Mouse (Mus musculus): ENCODE results near the gene Atp2b4. TPM values are rescaled to one million over a fixed set of nuclear protein-coding genes. Genes with fewer than 3 reads are reported as not detected.

Gene Atp2b4
- polyA plus RNA-seq, 1 experiment from 2014 or later, result 15.6 TPM

GRCm38 (mm10) chr1:133689897-133690296 is 110.9 kb downstream of the Atp2b4 start, which contains the start of gene Lax1:
Gene Lax1 (minus strand): TSS chr1:133690108.
- H3K9ac ChIP-seq (replicated peaks; ENCODE audit: low read length), result no peak within 1 kb of the TSS

GRCm38 (mm10) chr1:133688301-133688700 is 112.5 kb downstream of the Atp2b4 start:
- no peak overlapping the region for H3K4me3 ChIP-seq (replicated peaks; ENCODE audit: low read depth, low read length)
- no peaks in the 10 kb centered on the region for H3K27me3 ChIP-seq (ENCODE audit: control insufficient read depth, insufficient read depth, low read length)
- H3K27ac ChIP-seq (replicated peaks; ENCODE audit: low read depth, low read length), result no peak overlapping the region
- DNase-seq (no peak), ATAC-seq (ENCODE audit: low FRiP score, low TSS enrichment) (no peak)
- WGBS, result 70% methylated on average over 7 of the region's 7 CpGs
- no peaks in the 10 kb centered on the region for H3K36me3 ChIP-seq (ENCODE audit: control insufficient read depth, insufficient read depth, low read length)
- H3K4me1 ChIP-seq (ENCODE audit: control insufficient read depth, insufficient read depth, low read length), result no peaks in the 10 kb centered on the region
- H3K9ac ChIP-seq (replicated peaks; ENCODE audit: low read length), result no peak overlapping the region
- no peak overlapping the region for H3K4me2 ChIP-seq (ENCODE audit: low read length)
- H3K9me3 ChIP-seq (ENCODE audit: control insufficient read depth, low read length), result no peaks in the 10 kb centered on the region

More at GRCm38 (mm10) chr1:133689897-133690296, 110.9 kb downstream of the Atp2b4 start, which contains the start of gene Lax1:
- no peaks in the 10 kb centered on the region for H3K27me3 ChIP-seq (ENCODE audit: control insufficient read depth, insufficient read depth, low read length)
- H3K4me3 ChIP-seq (replicated peaks; ENCODE audit: low read depth, low read length), result no peak within 1 kb of the TSS
- DNase-seq, result no peak
- no peaks in the 10 kb centered on the region for H3K36me3 ChIP-seq (ENCODE audit: control insufficient read depth, insufficient read depth, low read length)
- no peaks in the 10 kb centered on the region for H3K4me1 ChIP-seq (ENCODE audit: control insufficient read depth, insufficient read depth, low read length)
- ATAC-seq (ENCODE audit: low FRiP score, low TSS enrichment), result no peak
- H3K27ac ChIP-seq (replicated peaks; ENCODE audit: low read depth, low read length), result no peak within 1 kb of the TSS
- H3K4me2 ChIP-seq (ENCODE audit: low read length), result no peak within 1 kb of the TSS
- WGBS, result 61% methylated on average over 6 of the region's 6 CpGs
- H3K9me3 ChIP-seq (ENCODE audit: control insufficient read depth, low read length), result no peaks in the 10 kb centered on the region

GRCm38 (mm10) chr1:133685749-133686519 is 114.9 kb downstream of the Atp2b4 start:
- Histone ChIP-seq H3K36me3 (ENCODE audit: control insufficient read depth, insufficient read depth, low read length) (no peaks in the 10 kb centered on the region), H3K4me3 (replicated peaks; ENCODE audit: low read depth, low read length) (no peak overlapping the region), H3K27me3 (ENCODE audit: control insufficient read depth, insufficient read depth, low read length) (no peaks in the 10 kb centered on the region), H3K4me1 (ENCODE audit: control insufficient read depth, insufficient read depth, low read length) (no peaks in the 10 kb centered on the region), H3K4me2 (ENCODE audit: low read length) (no peak overlapping the region), H3K27ac (replicated peaks; ENCODE audit: low read depth, low read length) (no peak overlapping the region), H3K9ac (replicated peaks; ENCODE audit: low read length) (no peak overlapping the region), H3K9me3 (ENCODE audit: control insufficient read depth, low read length) (no peaks in the 10 kb centered on the region)
- 80% methylated on average over 10 of the region's 10 CpGs for WGBS
- DNase-seq (no peak), ATAC-seq (ENCODE audit: low FRiP score, low TSS enrichment) (no peak)

GRCm38 (mm10) chr1:133671801-133672200 is 129.0 kb downstream of the Atp2b4 start:
- DNase-seq (no peak), ATAC-seq (ENCODE audit: low FRiP score, low TSS enrichment) (no peak)
- no peaks in the 10 kb centered on the region for H3K36me3 ChIP-seq (ENCODE audit: control insufficient read depth, insufficient read depth, low read length)
- H3K4me2 ChIP-seq (ENCODE audit: low read length), result no peak overlapping the region
- no peak overlapping the region for H3K9ac ChIP-seq (replicated peaks; ENCODE audit: low read length)
- H3K4me3 ChIP-seq (replicated peaks; ENCODE audit: low read depth, low read length), result no peak overlapping the region
- H3K4me1 ChIP-seq (ENCODE audit: control insufficient read depth, insufficient read depth, low read length), result no peaks in the 10 kb centered on the region
- no peaks in the 10 kb centered on the region for H3K9me3 ChIP-seq (ENCODE audit: control insufficient read depth, low read length)
- WGBS, result 75% methylated on average over 3 of the region's 3 CpGs
- no peak overlapping the region for H3K27ac ChIP-seq (replicated peaks; ENCODE audit: low read depth, low read length)
- no peaks in the 10 kb centered on the region for H3K27me3 ChIP-seq (ENCODE audit: control insufficient read depth, insufficient read depth, low read length)

- H3K4me3 ChIP-seq (replicated peaks; ENCODE audit: low read depth, low read length), result no peak overlapping the region
- H3K4me1 ChIP-seq (ENCODE audit: control insufficient read depth, insufficient read depth, low read length), result no peaks in the 10 kb centered on the region
- no peaks in the 10 kb centered on the region for H3K36me3 ChIP-seq (ENCODE audit: control insufficient read depth, insufficient read depth, low read length)
- H3K4me2 ChIP-seq (ENCODE audit: low read length), result no peak overlapping the region
- WGBS, result 94% methylated on average over 3 of the region's 3 CpGs
- no peaks in the 10 kb centered on the region for H3K9me3 ChIP-seq (ENCODE audit: control insufficient read depth, low read length)
- ATAC-seq (ENCODE audit: low FRiP score, low TSS enrichment), result no peak
- H3K9ac ChIP-seq (replicated peaks; ENCODE audit: low read length), result no peak overlapping the region
- H3K27me3 ChIP-seq (ENCODE audit: control insufficient read depth, insufficient read depth, low read length), result no peaks in the 10 kb centered on the region
- DNase-seq, result no peak
- H3K27ac ChIP-seq (replicated peaks; ENCODE audit: low read depth, low read length), result no peak overlapping the region
Observed at GRCm38 (mm10) chr1:133671266-133671665, 129.6 kb downstream of the Atp2b4 start.

- Histone ChIP-seq H3K27me3 (ENCODE audit: control insufficient read depth, insufficient read depth, low read length) (no peaks in the 10 kb centered on the region), H3K36me3 (ENCODE audit: control insufficient read depth, insufficient read depth, low read length) (no peaks in the 10 kb centered on the region), H3K27ac (replicated peaks; ENCODE audit: low read depth, low read length) (no peak overlapping the region), H3K4me2 (ENCODE audit: low read length) (no peak overlapping the region), H3K4me3 (replicated peaks; ENCODE audit: low read depth, low read length) (no peak overlapping the region), H3K9me3 (ENCODE audit: control insufficient read depth, low read length) (no peaks in the 10 kb centered on the region), H3K9ac (replicated peaks; ENCODE audit: low read length) (no peak overlapping the region), H3K4me1 (ENCODE audit: control insufficient read depth, insufficient read depth, low read length) (no peaks in the 10 kb centered on the region)
- ATAC-seq (ENCODE audit: low FRiP score, low TSS enrichment) (no peak), DNase-seq (no peak)
- WGBS, result 84% methylated on average over 6 of the region's 6 CpGs
Observed at GRCm38 (mm10) chr1:133670776-133671175, 130.1 kb downstream of the Atp2b4 start.

- Histone ChIP-seq H3K4me3 (replicated peaks; ENCODE audit: low read depth, low read length) (no peak overlapping the region), H3K27me3 (ENCODE audit: control insufficient read depth, insufficient read depth, low read length) (no peaks in the 10 kb centered on the region), H3K36me3 (ENCODE audit: control insufficient read depth, insufficient read depth, low read length) (no peaks in the 10 kb centered on the region), H3K4me1 (ENCODE audit: control insufficient read depth, insufficient read depth, low read length) (no peaks in the 10 kb centered on the region), H3K4me2 (ENCODE audit: low read length) (no peak overlapping the region), H3K9me3 (ENCODE audit: control insufficient read depth, low read length) (no peaks in the 10 kb centered on the region), H3K9ac (replicated peaks; ENCODE audit: low read length) (no peak overlapping the region), H3K27ac (replicated peaks; ENCODE audit: low read depth, low read length) (no peak overlapping the region)
- 87% methylated on average over 12 of the region's 12 CpGs for WGBS
- DNase-seq (no peak), ATAC-seq (ENCODE audit: low FRiP score, low TSS enrichment) (no peak)
Observed at GRCm38 (mm10) chr1:133670190-133670589, 130.7 kb downstream of the Atp2b4 start.

GRCm38 (mm10) chr1:133668618-133669017 is 132.2 kb downstream of the Atp2b4 start:
- H3K27me3 ChIP-seq (ENCODE audit: control insufficient read depth, insufficient read depth, low read length), result no peaks in the 10 kb centered on the region
- ATAC-seq (ENCODE audit: low FRiP score, low TSS enrichment) (no peak), DNase-seq (no peak)
- H3K4me1 ChIP-seq (ENCODE audit: control insufficient read depth, insufficient read depth, low read length), result no peaks in the 10 kb centered on the region
- no peak overlapping the region for H3K4me3 ChIP-seq (replicated peaks; ENCODE audit: low read depth, low read length)
- H3K27ac ChIP-seq (replicated peaks; ENCODE audit: low read depth, low read length), result no peak overlapping the region
- H3K4me2 ChIP-seq (ENCODE audit: low read length), result no peak overlapping the region
- H3K36me3 ChIP-seq (ENCODE audit: control insufficient read depth, insufficient read depth, low read length), result no peaks in the 10 kb centered on the region
- H3K9me3 ChIP-seq (ENCODE audit: control insufficient read depth, low read length), result no peaks in the 10 kb centered on the region
- no peak overlapping the region for H3K9ac ChIP-seq (replicated peaks; ENCODE audit: low read length)
- WGBS, result 94% methylated on average over 3 of the region's 3 CpGs

- no peaks in the 10 kb centered on the region for H3K9me3 ChIP-seq (ENCODE audit: control insufficient read depth, low read length)
- WGBS, result 28% methylated on average over 7 of the region's 7 CpGs
- no peak overlapping the region for H3K27ac ChIP-seq (replicated peaks; ENCODE audit: low read depth, low read length)
- ATAC-seq (ENCODE audit: low FRiP score, low TSS enrichment), result no peak
- H3K27me3 ChIP-seq (ENCODE audit: control insufficient read depth, insufficient read depth, low read length), result no peaks in the 10 kb centered on the region
- no peak overlapping the region for H3K4me2 ChIP-seq (ENCODE audit: low read length)
- no peaks in the 10 kb centered on the region for H3K36me3 ChIP-seq (ENCODE audit: control insufficient read depth, insufficient read depth, low read length)
- H3K4me3 ChIP-seq (replicated peaks; ENCODE audit: low read depth, low read length), result no peak overlapping the region
- H3K9ac ChIP-seq (replicated peaks; ENCODE audit: low read length), result no peak overlapping the region
- no peak for DNase-seq
- H3K4me1 ChIP-seq (ENCODE audit: control insufficient read depth, insufficient read depth, low read length), result no peaks in the 10 kb centered on the region
Observed at GRCm38 (mm10) chr1:133667721-133668120, 133.1 kb downstream of the Atp2b4 start.
